Comparison of ENCODE assay signal across 8 mouse cellular contexts in the genomic region with DNA sequence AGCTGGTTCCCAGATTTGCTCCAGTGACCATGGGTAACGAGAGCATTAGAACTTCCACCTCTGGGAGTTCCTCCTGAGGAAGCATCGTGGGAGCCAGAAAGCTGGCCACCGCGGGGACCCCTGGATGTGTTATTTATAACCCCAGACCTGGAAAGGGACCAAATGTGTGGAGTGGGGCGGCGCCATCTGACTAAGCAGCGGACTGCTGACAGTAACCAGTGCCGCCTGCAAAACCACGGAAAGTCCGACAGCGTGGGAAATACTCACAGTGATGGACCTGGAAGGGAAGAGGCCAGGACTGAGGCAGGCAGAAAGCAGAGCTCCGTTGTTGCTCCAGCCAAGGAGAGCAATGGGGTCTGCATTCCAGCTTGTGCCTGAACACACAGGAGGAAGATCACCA. TPM values are rescaled to one million over a fixed set of nuclear protein-coding genes. Genes with fewer than 3 reads are reported as not detected.
DNase-seq lines count a peak whose midpoint lies in the region; ATAC-seq and TF ChIP-seq lines count a peak whose summit lies in the region.
"Had no signal": no experiment of that assay in that cellular context is flagged by ENCODE, and none has a peak within 500 bp of the region (broad histone marks: within the 10 kb centered on the region; RNA-seq: fewer than 3 reads in every experiment).

A gene (minus strand): TSS at position 389 of the 400 bp plus-strand sequence.

- no peak for TF ChIP-seq POLR2A in myocyte (IDR thresholded peaks at IDR 0.05; ENCODE audit: insufficient read length, low read depth)

- H3K36me3 ChIP-seq in hindbrain, embryonic 13.5 days, result no peaks in the 10 kb centered on the region
- no peaks in the 10 kb centered on the region for H3K36me3 ChIP-seq in myocyte (ENCODE audit: control insufficient read depth, insufficient read depth)

- no peak for TF ChIP-seq CTCF in gastrocnemius, adult 2 months (IDR thresholded peaks at IDR 0.05)

- peak within 1 kb of the TSS; percentile 56 for H3K4me3 ChIP-seq in gastrocnemius, adult 2 months
- H3K4me3 ChIP-seq in hindbrain, embryonic 13.5 days, result no peak within 1 kb of the TSS
- no peak within 1 kb of the TSS for H3K4me3 ChIP-seq in myocyte
- H3K4me3 ChIP-seq: erythroblast, embryonic 14.5 days had no signal

- H3K79me2 ChIP-seq in myocyte (ENCODE audit: control insufficient read depth, insufficient read depth), result no peaks in the 10 kb centered on the region

- H3K9ac ChIP-seq in hindbrain, embryonic 13.5 days, result no peak within 1 kb of the TSS; the same call in 1 of the 2 replicates

- intact Hi-C loops in gastrocnemius, adult 2 months (cut with DNase I), result no loop called here
- intact Hi-C loops in left cerebral cortex, postnatal 10 days (cut with DNase I), result no loop called here

- peak; percentile 79 for DNase-seq in Muller cell, postnatal 12 days (ENCODE audit: inconsistent ontology term)
- no peak for DNase-seq in adrenal gland, adult 8-10 months
- peak; percentile 65 for DNase-seq in gastrocnemius, adult 2 months
- peak in 1 of 2 experiments; percentile 86 for DNase-seq in left cerebral cortex, postnatal 10 days (ENCODE audit: extremely low spot score in 1 of 2, low spot score in 2 of 2)

- no peak within 1 kb of the TSS for H3ac ChIP-seq in myocyte (ENCODE audit: control insufficient read depth, insufficient read length)

- peak within 1 kb of the TSS; percentile 2; the same call in 1 of the 2 replicates for H3K4me2 ChIP-seq in hindbrain, embryonic 13.5 days
- peak within 1 kb of the TSS; percentile 49 for H3K4me2 ChIP-seq in myocyte (ENCODE audit: low read depth)

- peaks cover 22% of the 10 kb centered on the region for H3K4me1 ChIP-seq in hindbrain, embryonic 13.5 days (replicated peaks)

- no peak for ATAC-seq in hindbrain, embryonic 13.5 days (ENCODE audit: low FRiP score)
- ATAC-seq in frontal cortex, adult (ENCODE audit: low TSS enrichment), result no peak

- H3K9me3 ChIP-seq in hindbrain, embryonic 13.5 days, result no peaks in the 10 kb centered on the region

- H3K27me3 ChIP-seq in hindbrain, embryonic 13.5 days, result no peaks in the 10 kb centered on the region
- H3K27me3 ChIP-seq in myocyte (ENCODE audit: control insufficient read depth, insufficient read depth, insufficient read length), result no peaks in the 10 kb centered on the region

- 52% methylated on average over 12 of the region's 12 CpGs for WGBS in hindbrain, embryonic 13.5 days

- peak within 1 kb of the TSS; percentile 77 for H3K27ac ChIP-seq in gastrocnemius, adult 2 months
- H3K27ac ChIP-seq in hindbrain, embryonic 13.5 days, result peak within 1 kb of the TSS; percentile 30; the same call in 1 of the 2 replicates

TF ChIP-seq in myocyte, 11 proteins besides CTCF, POLR2A, EP300 and RAD21:
- TF ChIP-seq USF1 (IDR thresholded peaks at IDR 0.05; ENCODE audit: low read depth) (no peak), TCF12 (IDR thresholded peaks at IDR 0.05; ENCODE audit: insufficient read depth, poor library complexity, severe bottlenecking) (no peak), POLR2AphosphoS2 (IDR thresholded peaks at IDR 0.05; ENCODE audit: insufficient read length, low read depth) (no peak), CEBPB (IDR thresholded peaks at IDR 0.05; ENCODE audit: insufficient read depth, poor library complexity, severe bottlenecking) (no peak), SRF (IDR thresholded peaks at IDR 0.05; ENCODE audit: control insufficient read depth, insufficient read length, low read depth) (no peak), REST (IDR thresholded peaks at IDR 0.05; ENCODE audit: insufficient read depth, insufficient read length) (no peak), TCF3 (IDR thresholded peaks at IDR 0.05; ENCODE audit: insufficient read length, low read depth) (no peak), MAX (IDR thresholded peaks at IDR 0.05; ENCODE audit: low read depth) (no peak), MYOG (IDR thresholded peaks at IDR 0.05; ENCODE audit: control insufficient read depth in 1 of 3, insufficient read depth in 1 of 3, insufficient read length in 2 of 3, low read depth in 2 of 3) (no peak), MYOD1 (IDR thresholded peaks at IDR 0.05; ENCODE audit: control insufficient read depth in 1 of 3, insufficient read length in 2 of 3, low read depth in 2 of 3) (no peak), E2F4 (IDR thresholded peaks at IDR 0.05; ENCODE audit: insufficient read depth) (no peak)

RNA-seq across cellular contexts. Expression of the gene that starts here (rescaled TPM):
- 10 to 100 TPM; 23.7 to 32.6 (median 28.4) TPM for total RNA-seq in adrenal gland, adult 8-10 months (2022)
- 10 to 100 TPM in 1 of 2 experiments, 1 to 10 TPM in 1; 6.9 to 11.9 TPM for total RNA-seq in gastrocnemius, adult 2 months (2021)
- 17.5 and 19.2 TPM in 2 replicates for polyA plus RNA-seq in hindbrain, embryonic 13.5 days (2015; fragmentation: Nextera tagmentation; extraction: Ambion mirVana)
- total RNA-seq in left cerebral cortex, postnatal 10 days (2021), result 10 to 100 TPM; 26.4 to 30.5 TPM
- 16.3 TPM for polyA plus RNA-seq in myocyte (2012; fragmentation: generic; extraction: Trizol)
